Mouse (Mus musculus) 416B (cell line): Measurements from ENCODE around the gene Mcpt2.
"Not testable (repeated sequence)": the region's sequence is repeated elsewhere in the genome, so short reads cannot be mapped to it uniquely, and the experiment has no call there.

Experiments
- DNase-seq: peaks from one replicate; pipeline ENCODE4 v3.0.0; 2011; ENCODE audit warnings: low read depth

The Mcpt2 gene

GRCm38 (mm10) chr14:56041792-56042191 is at the start of gene Mcpt2:
Mcpt2 (plus strand) TSS chr14:56042041.
- DNase-seq: not testable (repeated sequence)

- no peak for DNase-seq
Observed at GRCm38 (mm10) chr14:56013147-56013546, 28.7 kb upstream of the Mcpt2 start.

GRCm38 (mm10) chr14:56013924-56014323 is 27.9 kb upstream of the Mcpt2 start:
- DNase-seq: peak; percentile 22

GRCm38 (mm10) chr14:56017671-56018070 is 24.2 kb upstream of the Mcpt2 start, which contains the start of gene Mcpt1:
Mcpt1 (plus strand) TSS chr14:56017971.
- not testable (repeated sequence) for DNase-seq

- DNase-seq: peak; percentile 18
Observed at GRCm38 (mm10) chr14:56019446-56019845, 22.4 kb upstream of the Mcpt2 start.

DNA sequence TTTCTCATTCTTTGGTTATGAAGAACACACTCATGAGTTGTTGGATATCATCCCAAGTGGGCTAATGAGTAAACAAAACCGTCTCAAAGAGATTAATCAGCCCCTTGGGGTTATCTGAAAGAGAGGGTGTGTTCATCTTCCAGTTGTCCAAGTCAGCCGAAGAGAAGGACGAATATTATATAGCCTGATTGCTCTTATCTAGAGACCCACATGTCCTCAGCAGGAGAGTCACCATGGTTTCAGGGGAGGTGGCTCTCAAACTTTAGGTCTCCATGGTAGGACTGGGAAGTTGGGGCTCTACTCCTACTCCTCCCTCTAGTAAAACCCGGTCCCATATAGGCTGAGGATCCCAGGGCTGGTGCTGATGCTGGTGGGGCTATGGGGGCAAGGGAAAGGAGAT is 20.5 kb upstream of the Mcpt2 start:
- not testable (repeated sequence) for DNase-seq

DNA sequence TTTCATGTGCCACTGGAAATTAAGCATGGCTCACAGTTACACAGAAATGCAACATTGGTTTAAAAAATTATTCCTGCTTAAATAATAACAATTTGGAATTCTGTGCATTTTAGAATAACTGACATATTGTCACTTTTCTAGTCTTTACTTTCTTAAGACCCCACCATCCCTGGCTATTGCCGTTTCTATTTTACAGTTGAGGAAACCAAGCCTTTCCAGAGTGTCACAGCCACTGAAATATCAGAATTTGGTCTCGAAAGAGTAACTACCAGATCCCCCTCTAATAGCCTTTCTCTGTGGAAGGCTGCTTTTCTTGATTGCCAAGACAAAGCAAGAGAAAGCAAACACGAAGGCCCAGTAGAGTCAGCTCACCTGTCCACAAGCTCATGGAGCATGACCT is 11.4 kb upstream of the Mcpt2 start, which contains the start of gene Mcpt9:
Mcpt9 (minus strand) TSS at position 101 of the 400 bp plus-strand sequence.
- DNase-seq: not testable (repeated sequence)

- DNase-seq: peak; percentile 57
Observed at GRCm38 (mm10) chr14:56034433-56034832, 7.4 kb upstream of the Mcpt2 start.

- DNase-seq: peak; percentile 78
Observed at GRCm38 (mm10) chr14:56055408-56055807, 13.6 kb downstream of the Mcpt2 start.

- DNase-seq: peak; percentile 90
Observed at GRCm38 (mm10) chr14:56057722-56058121, 15.9 kb downstream of the Mcpt2 start.

DNA sequence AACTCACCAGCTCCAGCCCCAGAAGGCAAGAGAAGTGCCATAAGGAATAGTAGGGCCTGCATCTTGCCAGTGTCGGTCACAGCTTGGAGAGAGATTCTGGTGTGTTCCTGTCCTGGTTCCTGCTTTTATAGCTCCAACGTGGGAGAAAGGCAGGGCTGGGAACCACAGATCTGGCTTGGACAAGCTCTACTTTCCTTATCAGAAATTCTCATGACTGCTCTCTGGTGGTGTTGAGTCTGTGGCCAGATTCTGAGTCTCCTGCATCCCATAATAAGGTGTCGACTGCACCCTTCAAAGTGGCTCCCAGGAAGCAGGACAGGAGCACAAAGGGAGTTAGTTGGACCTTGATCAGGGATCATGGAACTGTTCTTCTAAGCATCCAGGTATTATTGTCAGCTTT is 20.4 kb downstream of the Mcpt2 start, which contains the start of gene Mcpt4:
Mcpt4 (minus strand) TSS at position 101 of the 400 bp plus-strand sequence.
- DNase-seq: not testable (repeated sequence)

DNA sequence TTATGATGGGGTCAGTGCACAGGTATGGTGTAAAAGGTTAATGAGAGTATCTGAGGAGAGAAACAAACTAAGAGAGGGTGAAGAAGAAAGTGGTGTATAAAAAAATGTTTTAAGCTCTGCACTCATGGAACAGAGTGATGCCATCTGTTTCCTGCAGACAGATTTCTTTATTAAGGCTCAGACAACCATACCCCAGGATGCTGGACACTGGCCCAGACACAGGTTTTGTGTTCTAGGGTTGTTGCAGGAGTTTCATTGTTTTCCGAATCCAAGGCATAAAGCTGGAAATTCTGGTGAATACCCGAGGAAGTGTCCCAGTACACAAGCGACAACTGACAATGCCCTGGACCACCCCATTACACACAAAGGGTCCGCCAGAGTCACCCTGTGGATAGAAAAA is 40.2 kb downstream of the Mcpt2 start:
- no peak for DNase-seq

- DNase-seq: peak; percentile 91
Observed at GRCm38 (mm10) chr14:56085167-56085566, 43.3 kb downstream of the Mcpt2 start, which contains the start of gene Mcpt8. Mcpt8 (minus strand) TSS chr14:56085273.

DNA sequence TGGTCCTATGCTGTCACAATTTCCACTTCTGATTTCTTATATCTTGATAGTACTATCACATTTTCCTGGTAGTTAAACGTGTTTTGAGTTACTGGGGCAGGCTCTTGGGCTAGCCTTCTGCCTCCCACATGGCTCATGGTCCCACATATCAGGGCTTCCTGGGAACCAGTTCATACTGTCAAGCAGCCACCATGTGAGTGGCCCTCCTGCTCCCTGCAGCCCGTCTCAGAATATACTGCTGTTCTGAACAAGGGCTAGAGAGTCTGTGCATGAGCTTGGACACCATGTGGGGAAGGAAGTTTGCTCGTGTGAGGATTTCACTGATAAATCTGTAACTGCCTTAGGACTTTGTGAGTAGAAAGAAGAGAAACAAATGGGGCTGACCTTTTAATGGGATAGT is 44.9 kb downstream of the Mcpt2 start:
- no peak for DNase-seq

DNA sequence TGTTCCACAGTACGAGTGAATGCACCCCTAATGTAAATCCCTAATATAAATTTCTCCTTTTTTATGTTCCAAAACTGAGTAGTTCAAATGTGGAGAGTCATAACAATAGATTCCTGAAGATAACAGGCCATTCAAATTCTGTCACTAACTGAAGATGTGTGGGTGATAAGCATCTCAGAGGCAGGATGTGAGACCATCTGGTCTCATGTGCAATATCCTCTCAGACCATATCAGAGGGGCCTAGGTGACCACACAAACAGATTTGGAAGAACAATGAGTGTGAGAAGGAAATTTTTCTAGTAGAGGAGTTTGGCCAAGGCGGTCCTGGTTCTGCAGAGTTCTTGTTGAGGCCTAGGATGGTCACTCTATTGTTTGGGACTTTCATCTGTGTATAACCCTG is 51.5 kb downstream of the Mcpt2 start:
- DNase-seq: peak; percentile 96
